Mouse (Mus musculus) induced T-regulatory cell, adult 2 months (primary cell): Measurements from ENCODE around the gene R3hcc1l.
A peak's percentile ranks its signal among the peaks of the same experiment; 100 is the strongest.

ENCODE experiments used
- DNase-seq: peaks from one replicate; pipeline ENCODE4 v3.0.0-alpha.2; 2012; ENCODE audit warnings: low read depth

Gene R3hcc1l

GRCm38 (mm10) chr19:42518620-42519310 lies at the start of gene R3hcc1l:
Gene R3hcc1l (plus strand): TSS chr19:42518759.
- DNase-seq, result peak; percentile 98

GRCm38 (mm10) chr19:42471571-42471970 lies 47.0 kb upstream of the R3hcc1l start:
- no peak for DNase-seq

DNA sequence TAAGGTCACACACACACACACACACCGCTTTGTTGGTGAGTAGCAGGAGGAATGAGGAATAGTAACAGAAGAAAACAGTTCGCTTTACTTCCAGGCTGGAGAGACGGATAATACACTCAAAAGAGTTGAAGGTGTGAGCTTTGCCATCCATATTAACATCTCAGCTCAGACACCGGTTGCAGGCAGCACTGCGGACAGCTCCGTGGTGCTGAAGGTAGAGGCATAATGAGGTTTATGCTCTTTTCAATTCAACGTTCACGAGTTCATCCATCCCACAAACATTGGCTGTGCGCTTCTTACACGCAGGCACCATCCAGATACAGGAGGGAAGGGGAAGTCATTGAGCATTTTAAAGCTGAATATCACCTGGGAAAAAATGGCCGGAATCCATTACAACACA lies 45.7 kb upstream of the R3hcc1l start:
- no peak for DNase-seq

DNA sequence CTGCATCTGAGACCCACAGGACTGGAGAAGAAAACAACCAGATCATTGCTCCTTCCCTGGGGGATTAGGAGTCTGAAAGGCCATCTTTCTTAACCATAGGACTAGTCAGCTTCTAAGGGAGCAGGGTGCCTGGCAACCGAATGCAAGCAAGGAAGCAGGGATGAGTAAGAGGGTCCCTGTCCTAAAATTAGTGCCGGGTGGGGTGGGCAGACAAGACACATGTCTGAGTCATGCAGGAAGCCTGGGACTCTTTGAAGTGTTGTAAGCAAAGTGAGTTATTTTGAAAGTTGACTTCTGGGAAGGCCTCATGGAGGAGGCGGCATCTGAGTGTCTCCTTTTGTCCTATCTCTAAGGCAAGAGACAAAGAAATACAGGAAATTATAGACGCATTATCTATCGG lies 40.8 kb upstream of the R3hcc1l start:
- DNase-seq, result no peak

GRCm38 (mm10) chr19:42478303-42478702 lies 40.3 kb upstream of the R3hcc1l start:
- DNase-seq, result no peak

- DNase-seq, result no peak
Measured at GRCm38 (mm10) chr19:42485443-42485842, 33.1 kb upstream of the R3hcc1l start.

GRCm38 (mm10) chr19:42487261-42487660 lies 31.3 kb upstream of the R3hcc1l start:
- no peak for DNase-seq

DNA sequence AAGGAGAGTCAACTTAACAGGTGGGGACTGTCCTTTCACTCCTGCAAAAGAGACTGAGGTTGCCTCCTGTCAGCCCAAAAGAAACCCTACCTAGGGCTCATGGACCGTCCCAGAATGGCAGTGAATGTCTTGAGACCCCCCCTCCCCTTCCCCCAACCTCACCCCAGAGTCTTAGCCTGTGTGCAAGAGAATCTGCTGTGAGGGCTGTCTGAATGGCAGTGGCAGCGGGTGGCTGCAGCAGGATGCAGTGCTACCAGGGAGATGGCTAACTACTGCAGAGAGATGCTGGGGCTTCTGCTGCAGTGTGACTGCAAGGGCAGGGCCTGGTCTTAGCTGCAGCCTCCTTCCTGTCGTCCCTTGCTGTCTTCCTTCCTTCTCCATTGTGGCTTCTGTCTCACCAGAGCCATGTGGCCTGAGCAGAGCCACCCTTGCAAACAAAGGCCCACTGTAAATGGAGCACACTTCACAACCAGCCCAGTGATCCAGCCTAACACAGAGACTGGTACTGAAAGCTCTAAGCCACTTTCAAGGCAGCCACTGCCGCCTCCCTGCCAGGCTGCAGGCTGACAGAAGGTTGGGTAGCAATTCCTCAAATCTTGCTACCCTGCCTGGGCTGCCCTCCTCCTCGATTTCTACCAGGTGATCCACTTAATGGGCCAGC lies 25.2 kb upstream of the R3hcc1l start:
- DNase-seq, result no peak

- DNase-seq, result no peak
Measured at GRCm38 (mm10) chr19:42504156-42504555, 14.4 kb upstream of the R3hcc1l start.

GRCm38 (mm10) chr19:42509625-42510024 lies 8.9 kb upstream of the R3hcc1l start:
- no peak for DNase-seq

GRCm38 (mm10) chr19:42510276-42511171 lies 8.0 kb upstream of the R3hcc1l start:
- DNase-seq, result no peak

GRCm38 (mm10) chr19:42515656-42516055 lies 2.9 kb upstream of the R3hcc1l start:
- DNase-seq, result no peak

DNA sequence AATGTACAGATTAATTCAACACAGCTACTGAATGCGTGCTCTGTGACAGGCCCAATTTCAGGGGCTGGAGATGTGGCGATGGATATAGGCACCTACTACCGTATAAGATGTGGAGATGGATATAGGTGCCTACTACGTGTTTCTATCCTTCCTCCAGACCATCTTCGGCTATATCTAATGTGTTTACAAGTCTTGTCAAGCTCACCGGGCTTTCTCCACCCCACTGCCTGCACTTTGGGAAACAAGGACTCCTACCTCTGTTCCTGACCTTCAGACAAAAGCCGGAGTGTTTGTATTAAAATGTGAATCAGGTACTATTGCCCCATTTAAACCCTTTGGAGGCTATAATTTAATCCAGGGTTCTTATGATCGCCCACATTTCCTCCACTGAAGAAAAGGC lies 2.4 kb upstream of the R3hcc1l start:
- DNase-seq, result no peak

- DNase-seq, result no peak
Measured at GRCm38 (mm10) chr19:42517957-42518619, 471 bp upstream of the R3hcc1l start.

DNA sequence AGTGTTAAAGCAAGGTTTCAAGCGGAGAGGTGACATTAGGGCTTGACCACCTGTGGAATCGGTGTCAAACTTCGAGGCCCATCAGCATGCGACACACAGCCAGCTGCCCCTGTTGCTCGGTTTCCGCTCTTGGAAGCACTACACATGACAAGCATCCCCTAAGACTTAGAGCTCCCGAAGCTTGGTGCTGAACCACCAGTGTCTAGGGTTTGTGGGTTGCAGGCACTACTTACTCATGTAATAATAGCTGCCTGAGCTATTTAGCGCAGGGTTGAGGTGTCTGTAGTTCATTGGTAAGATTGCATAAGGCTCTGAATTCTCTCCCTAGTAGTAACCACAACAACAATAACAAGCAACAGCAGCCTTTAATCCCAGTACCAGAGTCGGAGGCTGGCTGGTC lies 1.2 kb downstream of the R3hcc1l start:
- DNase-seq, result peak; percentile 37

DNA sequence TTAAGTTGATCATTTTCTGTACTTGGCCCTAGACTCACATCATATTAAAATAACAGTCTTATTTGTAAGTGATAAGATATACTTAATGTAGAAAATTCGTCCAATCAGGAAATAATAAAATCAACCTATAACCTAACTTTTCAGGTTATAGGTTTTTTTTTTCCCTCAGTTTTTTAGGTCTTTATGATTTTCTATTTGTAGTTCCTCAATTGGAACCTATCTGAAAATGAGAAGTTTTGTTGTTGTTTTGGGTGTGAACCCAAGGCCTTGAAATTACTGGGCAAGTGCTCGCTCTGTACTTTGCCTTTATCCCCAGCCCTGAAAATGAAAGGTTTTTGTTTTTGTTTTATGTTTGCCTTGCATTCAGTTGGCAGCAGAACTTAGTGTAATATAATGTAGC lies 6.1 kb downstream of the R3hcc1l start:
- no peak for DNase-seq

GRCm38 (mm10) chr19:42529992-42530437 lies 11.5 kb downstream of the R3hcc1l start:
- no peak for DNase-seq

DNA sequence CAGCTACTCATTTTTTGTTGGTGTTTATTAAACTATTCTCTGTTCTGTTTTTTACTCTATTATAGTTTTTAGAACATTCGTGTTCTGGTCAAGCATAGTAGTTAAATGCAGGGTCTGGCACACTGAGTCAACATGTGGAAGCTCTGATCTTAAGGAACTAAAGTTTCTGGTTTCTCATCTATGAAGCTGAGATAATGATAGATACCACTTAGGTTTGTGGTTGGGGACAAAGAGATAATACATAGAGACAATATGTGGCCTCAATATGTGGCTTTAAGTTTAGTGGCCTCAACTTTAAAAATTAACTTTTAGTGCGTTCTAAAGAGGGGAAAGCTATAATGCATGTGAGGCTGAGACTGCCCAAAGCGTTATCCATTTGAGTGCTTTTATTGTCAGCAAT lies 15.9 kb downstream of the R3hcc1l start:
- DNase-seq, result no peak

GRCm38 (mm10) chr19:42537600-42537999 lies 19.0 kb downstream of the R3hcc1l start:
- no peak for DNase-seq

GRCm38 (mm10) chr19:42538911-42539310 lies 20.4 kb downstream of the R3hcc1l start:
- DNase-seq, result no peak

- no peak for DNase-seq
Measured at GRCm38 (mm10) chr19:42539414-42540189, 21.0 kb downstream of the R3hcc1l start.
